Mouse (Mus musculus) limb, embryonic 11.5 days (tissue): ENCODE measurements around the gene Gpr107. TPM values are rescaled to one million over a fixed set of nuclear protein-coding genes. Genes with fewer than 3 reads are reported as not detected.

Source experiments
- ATAC-seq: fragments of 200-750 bp; cut with Nextera tagmentation; 2 replicates; pipeline ENCODE4 v1.8.0; 2017; ENCODE audit warnings: low read depth; ENCODE audit not compliant: insufficient number of reproducible peaks, low FRiP score, low TSS enrichment
- DNase-seq: peaks from one replicate; pipeline ENCODE4 v3.0.0-alpha.2; 2015; ENCODE audit warnings: low spot score
- H3K27ac ChIP-seq: fragments of 300-500 bp; sonication (generic); replicated peaks from 2 replicates; pipeline ENCODE4 v1.5.1; 2014; ENCODE audit warnings: low read depth, mild to moderate bottlenecking, low read length
- H3K27me3 ChIP-seq: fragments of 300-500 bp; sonication (generic); 2 replicates; pipeline ENCODE4 v1.6.1; 2014; ENCODE audit warnings: mild to moderate bottlenecking, low read length, mixed read lengths; ENCODE audit not compliant: control insufficient read depth, insufficient read depth
- H3K36me3 ChIP-seq: fragments of 300-500 bp; sonication (generic); 2 replicates; pipeline ENCODE4 v1.6.1; 2014; ENCODE audit warnings: mild to moderate bottlenecking, low read length, moderate library complexity, mixed read lengths; ENCODE audit not compliant: control insufficient read depth, insufficient read depth
- H3K4me1 ChIP-seq: fragments of 300-500 bp; sonication (generic); 2 replicates; pipeline ENCODE4 v1.6.1; 2014; ENCODE audit warnings: low read length, mixed read lengths; ENCODE audit not compliant: control insufficient read depth, insufficient read depth
- H3K4me2 ChIP-seq: fragments of 300-500 bp; sonication (generic); 2 replicates; pipeline ENCODE4 v1.6.1; 2014; ENCODE audit warnings: low read depth, mild to moderate bottlenecking, moderate library complexity; ENCODE audit not compliant: severe bottlenecking
- H3K4me3 ChIP-seq: fragments of 300-500 bp; sonication (generic); 2 replicates; pipeline ENCODE4 v1.5.1; 2014; ENCODE audit warnings: low read depth, low read length
- H3K9ac ChIP-seq: fragments of 300-500 bp; sonication (generic); 2 replicates; pipeline ENCODE4 v1.6.1; 2014; ENCODE audit warnings: mild to moderate bottlenecking, low read length
- H3K9me3 ChIP-seq: fragments of 300-500 bp; sonication (generic); 2 replicates; pipeline ENCODE4 v1.6.1; 2016; ENCODE audit warnings: low read length; ENCODE audit not compliant: control insufficient read depth
- WGBS: fragments of 180-500 bp; shearing (Covaris S2); extraction: QIAGEN DNeasy Blood & Tissue Kit; methylation state at CpG from one replicate; pipeline ENCODE4 v1.1.7; 2014; 5-methylcytosine and 5-hydroxymethylcytosine counted together
- polyA plus RNA-seq: library from polyadenylated mRNA; unstranded; fragments of >200 nt; fragmentation: Nextera tagmentation; extraction: Ambion mirVana; gene quantifications from 2 replicates; pipeline ENCODE4 v1.2.1, GENCODE M21; 2014

Gene Gpr107
- polyA plus RNA-seq, 1 experiment from 2014 or later, result 23.8 TPM

- no peaks in the 10 kb centered on the region for H3K27me3 ChIP-seq
- H3K27ac ChIP-seq, result no peak overlapping the region
- H3K9me3 ChIP-seq, result no peaks in the 10 kb centered on the region
- no peak overlapping the region for H3K4me3 ChIP-seq
- H3K4me1 ChIP-seq, result peaks cover 9% of the 10 kb centered on the region
- no peaks in the 10 kb centered on the region for H3K36me3 ChIP-seq
- no peak overlapping the region for H3K4me2 ChIP-seq
- ATAC-seq, result no peak
- WGBS, result 85% methylated on average over 5 of the region's 5 CpGs
- no peak overlapping the region for H3K9ac ChIP-seq
- DNase-seq, result no peak
Observed at GRCm38 (mm10) chr2:31123493-31123892, 28.6 kb upstream of the Gpr107 start.

- H3K4me2 ChIP-seq, result no peak overlapping the region
- H3K27ac ChIP-seq, result no peak overlapping the region
- no peaks in the 10 kb centered on the region for H3K36me3 ChIP-seq
- WGBS, result 30% methylated on average over 2 of the region's 2 CpGs
- no peak for ATAC-seq
- H3K27me3 ChIP-seq, result no peaks in the 10 kb centered on the region
- no peaks in the 10 kb centered on the region for H3K9me3 ChIP-seq
- H3K4me3 ChIP-seq, result no peak overlapping the region
- DNase-seq, result no peak
- H3K9ac ChIP-seq, result no peak overlapping the region
- peaks cover 9% of the 10 kb centered on the region for H3K4me1 ChIP-seq
Observed at GRCm38 (mm10) chr2:31124694-31125093, 27.4 kb upstream of the Gpr107 start.

GRCm38 (mm10) chr2:31125156-31125555 lies 27.0 kb upstream of the Gpr107 start:
- no peaks in the 10 kb centered on the region for H3K9me3 ChIP-seq
- DNase-seq, result no peak
- no peaks in the 10 kb centered on the region for H3K36me3 ChIP-seq
- H3K9ac ChIP-seq, result no peak overlapping the region
- no peak overlapping the region for H3K4me2 ChIP-seq
- H3K27me3 ChIP-seq, result no peaks in the 10 kb centered on the region
- no peak for ATAC-seq
- H3K4me1 ChIP-seq, result peaks cover 9% of the 10 kb centered on the region
- no peak overlapping the region for H3K4me3 ChIP-seq
- WGBS, result 80% methylated on average over 7 of the region's 7 CpGs
- H3K27ac ChIP-seq, result no peak overlapping the region

- H3K9ac ChIP-seq, result no peak overlapping the region
- no peak overlapping the region for H3K4me2 ChIP-seq
- no peak overlapping the region for H3K4me3 ChIP-seq
- no peaks in the 10 kb centered on the region for H3K36me3 ChIP-seq
- no peaks in the 10 kb centered on the region for H3K9me3 ChIP-seq
- 69% methylated on average over 9 of the region's 9 CpGs for WGBS
- peaks cover 9% of the 10 kb centered on the region for H3K4me1 ChIP-seq
- DNase-seq (no peak), ATAC-seq (no peak)
- H3K27ac ChIP-seq, result no peak overlapping the region
- H3K27me3 ChIP-seq, result no peaks in the 10 kb centered on the region
Observed at GRCm38 (mm10) chr2:31126048-31126447, 26.1 kb upstream of the Gpr107 start.

- Histone ChIP-seq H3K4me2 (no peak overlapping the region), H3K36me3 (no peaks in the 10 kb centered on the region), H3K4me3 (no peak overlapping the region), H3K27ac (no peak overlapping the region), H3K9ac (no peak overlapping the region), H3K4me1 (peaks cover 9% of the 10 kb centered on the region), H3K9me3 (no peaks in the 10 kb centered on the region), H3K27me3 (no peaks in the 10 kb centered on the region)
- 52% methylated on average over 7 of the region's 7 CpGs for WGBS
- ATAC-seq (no peak), DNase-seq (no peak)
Observed at GRCm38 (mm10) chr2:31127219-31127618, 24.9 kb upstream of the Gpr107 start.

GRCm38 (mm10) chr2:31127899-31128298 lies 24.2 kb upstream of the Gpr107 start:
- no peak for ATAC-seq

GRCm38 (mm10) chr2:31129742-31130518 lies 22.2 kb upstream of the Gpr107 start:
- 83% methylated on average over 14 of the region's 14 CpGs for WGBS

More at GRCm38 (mm10) chr2:31127899-31128298, 24.2 kb upstream of the Gpr107 start:
- no peaks in the 10 kb centered on the region for H3K27me3 ChIP-seq
- H3K4me2 ChIP-seq, result no peak overlapping the region
- H3K4me1 ChIP-seq, result peaks cover 15% of the 10 kb centered on the region
- no peaks in the 10 kb centered on the region for H3K36me3 ChIP-seq
- H3K4me3 ChIP-seq, result no peak overlapping the region
- H3K27ac ChIP-seq, result no peak overlapping the region
- H3K9me3 ChIP-seq, result no peaks in the 10 kb centered on the region
- 70% methylated on average over 4 of the region's 4 CpGs for WGBS
- DNase-seq, result no peak
- no peak overlapping the region for H3K9ac ChIP-seq

GRCm38 (mm10) chr2:31130815-31131299 lies 21.3 kb upstream of the Gpr107 start:
- WGBS, result 80% methylated on average over 8 of the region's 8 CpGs

More at GRCm38 (mm10) chr2:31129742-31130518, 22.2 kb upstream of the Gpr107 start:
- ATAC-seq (no peak), DNase-seq (no peak)
- H3K36me3 ChIP-seq, result no peaks in the 10 kb centered on the region
- H3K27me3 ChIP-seq, result no peaks in the 10 kb centered on the region
- no peaks in the 10 kb centered on the region for H3K9me3 ChIP-seq
- H3K4me2 ChIP-seq, result no peak overlapping the region
- peaks cover 15% of the 10 kb centered on the region for H3K4me1 ChIP-seq
- H3K9ac ChIP-seq, result no peak overlapping the region
- no peak overlapping the region for H3K4me3 ChIP-seq
- H3K27ac ChIP-seq, result no peak overlapping the region

More at GRCm38 (mm10) chr2:31130815-31131299, 21.3 kb upstream of the Gpr107 start:
- no peak overlapping the region for H3K27ac ChIP-seq
- H3K36me3 ChIP-seq, result no peaks in the 10 kb centered on the region
- ATAC-seq, result no peak
- H3K9me3 ChIP-seq, result no peaks in the 10 kb centered on the region
- no peak overlapping the region for H3K4me3 ChIP-seq
- H3K9ac ChIP-seq, result no peak overlapping the region
- no peaks in the 10 kb centered on the region for H3K27me3 ChIP-seq
- DNase-seq, result no peak
- H3K4me2 ChIP-seq, result no peak overlapping the region
- H3K4me1 ChIP-seq, result peaks cover 18% of the 10 kb centered on the region
